Mouse (Mus musculus) lung, embryonic 14.5 days (tissue): ENCODE results near the gene Zdhhc12. TPM values are rescaled to one million over a fixed set of nuclear protein-coding genes. Genes with fewer than 3 reads are reported as not detected.
"Not testable (repeated sequence)": the region's sequence is repeated elsewhere in the genome, so short reads cannot be mapped to it uniquely, and the experiment has no call there.

Experiments used
- ATAC-seq: fragments of 200-750 bp; cut with Nextera tagmentation; 2 replicates; pipeline ENCODE4 v1.8.0; 2017; ENCODE audit warnings: mild to moderate bottlenecking, moderate TSS enrichment, moderate library complexity; ENCODE audit not compliant: insufficient read depth
- DNase-seq: peaks from one replicate; pipeline ENCODE4 v3.0.0-alpha.2; 2015
- H3K27ac ChIP-seq: fragments of 300-500 bp; sonication (generic); 2 replicates; pipeline ENCODE4 v1.5.1; 2014; ENCODE audit warnings: low read depth, mild to moderate bottlenecking, moderate library complexity
- H3K27me3 ChIP-seq: fragments of 300-500 bp; sonication (generic); 2 replicates; pipeline ENCODE4 v1.6.1; 2014; ENCODE audit warnings: low read length, control low read depth; ENCODE audit not compliant: insufficient read depth
- H3K36me3 ChIP-seq: fragments of 300-500 bp; sonication (generic); 2 replicates; pipeline ENCODE4 v1.6.1; 2014; ENCODE audit warnings: control low read depth; ENCODE audit not compliant: insufficient read depth
- H3K4me1 ChIP-seq: fragments of 300-500 bp; sonication (generic); 2 replicates; pipeline ENCODE4 v1.6.1; 2014; ENCODE audit warnings: antibody characterized with exemption, control low read depth; ENCODE audit not compliant: insufficient read depth
- H3K4me2 ChIP-seq: fragments of 300-500 bp; sonication (generic); 2 replicates; pipeline ENCODE4 v1.6.1; 2014; ENCODE audit warnings: mild to moderate bottlenecking
- H3K4me3 ChIP-seq: fragments of 300-500 bp; sonication (generic); 2 replicates; pipeline ENCODE4 v1.5.1; 2014; ENCODE audit warnings: low read depth, low read length
- H3K9ac ChIP-seq: fragments of 300-500 bp; sonication (generic); 2 replicates; pipeline ENCODE4 v1.6.1; 2014
- H3K9me3 ChIP-seq: fragments of 300-500 bp; sonication (generic); 2 replicates; pipeline ENCODE4 v1.6.1; 2016; ENCODE audit warnings: low read depth, low read length, control low read depth
- CTCF ChIP-seq: IDR thresholded peaks from 2 replicates; pipeline ENCODE4 v1.5.1; 2016; ENCODE audit warnings: antibody characterized with exemption, low read depth
- WGBS: fragments of 180-500 bp; shearing (Covaris S2); extraction: QIAGEN DNeasy Blood & Tissue Kit; methylation state at CpG from one replicate; pipeline ENCODE4 v1.1.7; 2014; 5-methylcytosine and 5-hydroxymethylcytosine counted together
- polyA plus RNA-seq: library from polyadenylated mRNA; unstranded; fragments of >200 nt; fragmentation: Nextera tagmentation; extraction: Ambion mirVana; gene quantifications from 2 replicates; pipeline ENCODE4 v1.2.1, GENCODE M21; 2014

The Zdhhc12 gene
- polyA plus RNA-seq, 1 experiment from 2014 or later: 31.5 TPM

GRCm38 (mm10) chr2:30132801-30133612, 39.6 kb upstream of the Zdhhc12 start:
- TF ChIP-seq CTCF: no peak
- ATAC-seq (peak; percentile 39; the same call in 1 of the 2 replicates), DNase-seq (peak; percentile 39)
- H3K4me1 ChIP-seq: peaks cover 5% of the 10 kb centered on the region; the same call in 1 of the 2 replicates
- no peaks in the 10 kb centered on the region for H3K9me3 ChIP-seq
- H3K36me3 ChIP-seq: peaks cover 24% of the 10 kb centered on the region
- peak overlapping the region; percentile 71 for H3K9ac ChIP-seq
- peak overlapping the region; percentile 66 for H3K4me3 ChIP-seq
- 17% methylated on average over 16 of the region's 16 CpGs for WGBS
- peak overlapping the region; percentile 67 for H3K4me2 ChIP-seq
- no peaks in the 10 kb centered on the region for H3K27me3 ChIP-seq
- peak overlapping the region; percentile 83 for H3K27ac ChIP-seq

GRCm38 (mm10) chr2:30131240-30131639, 37.8 kb upstream of the Zdhhc12 start:
- not testable (repeated sequence) for DNase-seq, H3K27me3 ChIP-seq, H3K4me2 ChIP-seq, H3K9me3 ChIP-seq, H3K4me3 ChIP-seq, H3K27ac ChIP-seq, H3K4me1 ChIP-seq, ATAC-seq, H3K9ac ChIP-seq
- 60% methylated on average over 5 of the region's 5 CpGs for WGBS
- TF ChIP-seq CTCF: peak; percentile 12; the same call in 1 of the 2 replicates
- peaks cover 11% of the 10 kb centered on the region for H3K36me3 ChIP-seq

GRCm38 (mm10) chr2:30130156-30130555, 36.7 kb upstream of the Zdhhc12 start:
- ATAC-seq (no peak), DNase-seq (no peak)
- H3K9me3 ChIP-seq: no peaks in the 10 kb centered on the region
- TF ChIP-seq CTCF: no peak
- H3K4me3 ChIP-seq: no peak overlapping the region
- H3K4me2 ChIP-seq: no peak overlapping the region
- H3K27ac ChIP-seq: no peak overlapping the region
- no peaks in the 10 kb centered on the region for H3K27me3 ChIP-seq
- peaks cover 5% of the 10 kb centered on the region; the same call in 1 of the 2 replicates for H3K4me1 ChIP-seq
- H3K9ac ChIP-seq: no peak overlapping the region
- WGBS: 73% methylated on average over 4 of the region's 4 CpGs
- H3K36me3 ChIP-seq: 0 out of 2 replicates have a peak, but pooled peaks cover 3% of the 10 kb centered on the region

- 39% methylated on average over 2 of the region's 2 CpGs for WGBS
- DNase-seq: peak; percentile 83
- no peaks in the 10 kb centered on the region; the same call in 1 of the 2 replicates for H3K4me1 ChIP-seq
Observed at GRCm38 (mm10) chr2:30128789-30129188, 35.3 kb upstream of the Zdhhc12 start.

DNA sequence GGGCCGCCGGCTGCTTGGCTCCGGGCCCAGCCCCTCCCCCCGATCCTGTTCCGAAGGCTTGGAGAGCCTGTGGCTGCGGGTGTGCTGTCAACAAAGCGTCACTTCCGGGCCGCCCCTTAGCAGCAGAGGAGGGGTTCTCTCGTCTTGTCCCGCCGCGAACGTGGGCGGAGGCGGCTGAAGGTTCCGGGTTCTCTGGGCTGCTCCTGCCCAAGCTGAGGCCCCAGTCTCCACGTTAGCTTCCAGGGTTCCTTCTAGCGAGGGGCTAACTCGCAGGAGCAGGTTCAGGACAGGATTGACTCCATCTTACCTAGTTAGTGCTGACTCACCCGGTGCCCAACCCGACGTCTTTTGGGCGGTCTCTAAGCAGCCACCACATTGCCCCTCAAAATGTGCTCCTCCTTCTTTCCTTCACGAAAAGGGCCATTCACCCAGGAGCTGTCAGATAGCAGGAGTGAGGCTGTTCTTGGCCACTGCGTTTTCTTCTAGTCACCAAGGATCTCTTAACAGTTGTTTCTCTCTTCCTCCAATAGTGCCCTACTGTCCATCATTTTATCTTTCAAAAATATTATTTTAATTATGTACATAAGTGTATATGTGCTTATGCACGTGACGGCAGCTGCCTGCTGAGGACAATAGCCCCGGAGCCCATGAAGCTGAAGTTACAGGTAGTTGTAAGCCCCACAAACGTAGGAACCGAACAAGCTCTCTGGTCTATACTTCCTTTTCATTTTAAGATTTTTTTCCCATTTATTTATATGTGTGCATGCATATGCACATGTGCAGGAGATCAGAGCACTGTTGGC, 31.2 kb upstream of the Zdhhc12 start, which contains the start of gene Zer1:
Gene Zer1, minus strand, starts transcription at position 114 of the 803 bp plus-strand sequence.
- H3K36me3 ChIP-seq: no peaks in the 10 kb centered on the region
- 9% methylated on average over 31 of the region's 31 CpGs for WGBS
- H3K27me3 ChIP-seq: no peaks in the 10 kb centered on the region
- TF ChIP-seq CTCF: no peak
- no peaks in the 10 kb centered on the region for H3K4me1 ChIP-seq
- DNase-seq (peak; percentile 97), ATAC-seq (peak; percentile 97)
- H3K4me3 ChIP-seq: peak within 1 kb of the TSS; percentile 79
- no peaks in the 10 kb centered on the region for H3K9me3 ChIP-seq
- H3K27ac ChIP-seq: peak within 1 kb of the TSS; percentile 87
- H3K9ac ChIP-seq: peak within 1 kb of the TSS; percentile 90
- H3K4me2 ChIP-seq: peak within 1 kb of the TSS; percentile 95

More at GRCm38 (mm10) chr2:30128789-30129188, 35.3 kb upstream of the Zdhhc12 start:
- no peak overlapping the region for H3K27ac ChIP-seq
- no peaks in the 10 kb centered on the region for H3K36me3 ChIP-seq
- no peak overlapping the region for H3K4me3 ChIP-seq
- no peaks in the 10 kb centered on the region for H3K27me3 ChIP-seq
- ATAC-seq: no peak
- TF ChIP-seq CTCF: peak; percentile 76
- H3K9ac ChIP-seq: no peak overlapping the region
- no peaks in the 10 kb centered on the region for H3K9me3 ChIP-seq
- no peak overlapping the region for H3K4me2 ChIP-seq

GRCm38 (mm10) chr2:30123729-30124471, 30.5 kb upstream of the Zdhhc12 start:
- 1% methylated on average over 43 of the region's 44 CpGs for WGBS
- Histone ChIP-seq H3K36me3 (no peaks in the 10 kb centered on the region), H3K4me3 (peak overlapping the region; percentile 79), H3K9ac (peak overlapping the region; percentile 90), H3K9me3 (no peaks in the 10 kb centered on the region), H3K27me3 (no peaks in the 10 kb centered on the region), H3K4me2 (peak overlapping the region; percentile 95), H3K27ac (peak overlapping the region; percentile 87), H3K4me1 (no peaks in the 10 kb centered on the region)
- DNase-seq (no peak), ATAC-seq (peak; percentile 80)
- no peak for TF ChIP-seq CTCF
